Mouse (Mus musculus) lung, postnatal 0 days (tissue): ENCODE measurements around the gene Pbx2.

Experiments
- CTCF ChIP-seq: IDR thresholded peaks from 2 replicates; pipeline ENCODE4 v1.5.1; 2016; ENCODE audit warnings: antibody characterized with exemption, mild to moderate bottlenecking
- EP300 ChIP-seq: IDR thresholded peaks from 2 replicates; pipeline ENCODE4 v1.6.1; 2016; ENCODE audit warnings: antibody characterized with exemption, mild to moderate bottlenecking, control low read depth

DNA sequence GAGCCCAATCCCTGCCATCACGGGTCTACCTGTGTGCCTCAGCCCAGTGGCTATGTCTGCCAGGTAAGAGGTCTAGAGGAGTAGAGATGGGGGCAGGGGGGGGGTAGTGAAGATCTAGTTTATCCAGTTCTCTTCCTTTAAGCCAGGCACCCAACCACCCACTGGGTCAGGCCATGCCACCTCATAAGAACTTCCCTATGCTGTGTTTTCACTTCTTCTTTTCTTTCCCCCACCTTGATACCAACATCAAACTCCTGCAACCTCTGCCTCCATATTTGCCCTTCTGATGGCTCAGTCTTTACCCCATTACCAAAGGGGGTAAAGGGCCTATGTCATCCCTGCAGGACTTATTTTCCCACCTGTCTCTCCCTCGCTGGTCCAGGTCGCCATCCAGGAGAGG lies 13.0 kb upstream of the Pbx2 start:
- TF ChIP-seq CTCF = no peak
- TF ChIP-seq EP300 = no peak
